8 mouse cellular contexts compared by ENCODE assay signal in the genomic region with DNA sequence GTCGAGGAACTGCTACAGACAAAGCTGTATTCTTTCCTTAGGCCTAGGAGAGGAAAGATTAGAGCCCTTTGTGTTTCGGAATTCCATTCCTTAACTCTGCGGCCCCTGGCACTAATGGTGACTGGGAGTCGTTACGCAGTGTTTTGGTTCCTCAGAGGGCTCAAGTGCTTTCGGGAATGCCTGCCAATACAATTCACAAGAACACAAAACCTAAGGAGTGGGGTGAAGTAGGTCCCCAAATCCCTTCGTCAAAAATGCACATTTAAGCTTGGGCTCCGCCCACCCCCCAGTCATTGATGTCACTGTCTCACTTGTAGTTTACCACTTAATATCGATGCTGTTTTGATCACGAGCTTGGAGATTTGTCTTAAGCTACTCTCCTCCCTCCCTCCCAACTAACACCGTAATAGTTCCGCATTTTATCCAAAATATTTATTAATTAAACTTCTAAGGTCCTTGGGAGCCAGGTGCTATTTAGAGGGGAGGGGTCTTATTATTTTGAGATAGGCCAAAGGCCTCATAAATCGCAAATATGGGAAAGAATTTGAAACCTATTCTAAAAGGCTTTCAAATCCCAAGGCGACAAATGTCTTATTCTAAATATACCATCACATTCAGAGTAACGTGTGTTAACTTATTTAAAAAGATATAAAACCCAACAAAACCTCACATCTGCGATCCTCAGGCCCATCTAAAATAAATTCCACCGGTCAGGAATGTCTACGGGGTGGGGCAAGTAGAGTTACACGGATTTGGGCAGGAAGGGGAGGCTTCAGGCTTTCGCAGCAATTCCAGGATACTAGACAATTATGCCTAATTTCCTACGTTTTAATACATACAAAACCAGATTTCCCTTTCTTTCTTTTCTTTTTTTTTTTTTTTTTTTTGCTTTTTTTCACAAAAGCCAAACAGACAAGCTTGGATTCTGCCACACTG.
DNase-seq lines count a peak whose midpoint lies in the region; ATAC-seq and TF ChIP-seq lines count a peak whose summit lies in the region.

No protein-coding gene starts in this region.

- peak overlapping the region; percentile 95 for H3K9ac ChIP-seq in CH12.LX (ENCODE audit: insufficient read depth, low read depth)
- peak overlapping the region; percentile 79 for H3K9ac ChIP-seq in heart, postnatal 0 days (replicated peaks; ENCODE audit: low read depth, low read length)
- H3K9ac ChIP-seq in liver, embryonic 16.5 days (ENCODE audit: low read depth, low read length): peak overlapping the region; percentile 88

- DNase-seq in CH12.LX (ENCODE audit: extremely low read depth): peak; percentile 24
- DNase-seq in adrenal gland, adult 2 months: peak; percentile 74
- DNase-seq in heart, postnatal 0 days (ENCODE audit: low spot score): peak; percentile 80
- peak; percentile 65 for DNase-seq in kidney, postnatal 14 days
- DNase-seq in neural tube, embryonic 10.5 days (ENCODE audit: extremely low spot score, low spot score): peak; percentile 59
- no peak for DNase-seq in yolk sac, embryonic 10.5 days (ENCODE audit: low spot score)

- TF ChIP-seq CTCF in CH12.LX (conservative IDR thresholded peaks at IDR 0.05 in 1 of 2, IDR thresholded peaks at IDR 0.05 in 1 of 2; ENCODE audit: low read depth in 2 of 2, low read length in 2 of 2): no peak
- TF ChIP-seq CTCF in embryonic fibroblast, embryonic 13.5 days (IDR thresholded peaks at IDR 0.05; ENCODE audit: borderline replicate concordance, insufficient read depth, low read length): no peak
- TF ChIP-seq CTCF in heart, postnatal 0 days (IDR thresholded peaks at IDR 0.05; ENCODE audit: low read depth): no peak

- in situ Hi-C loops in CH12.LX (cut with MboI; ENCODE audit: low pct_ligation_motif_present, low pct_unique_long_range_greater_than_20kb, low sequenced_read_pairs): no loop called here

- peak overlapping the region; percentile 80; the same call in 1 of the 2 replicates for H3K27ac ChIP-seq in CH12.LX (ENCODE audit: insufficient read depth, low read depth)
- H3K27ac ChIP-seq in embryonic fibroblast, embryonic 13.5 days (ENCODE audit: insufficient read depth, low read length): peak overlapping the region; percentile 100
- peak overlapping the region; percentile 99 for H3K27ac ChIP-seq in heart, postnatal 0 days (ENCODE audit: low read depth)
- peak overlapping the region; percentile 97 for H3K27ac ChIP-seq in liver, embryonic 16.5 days (ENCODE audit: low read length)

- dilution Hi-C loops in CH12.LX (cut with MboI; ENCODE audit: extremely low pct_ligation_motif_present, extremely low pct_unique_long_range_greater_than_20kb, low sequenced_read_pairs): no loop called here

- H3K9me3 ChIP-seq in CH12.LX (replicated peaks; ENCODE audit: low read length): no peaks in the 10 kb centered on the region
- H3K9me3 ChIP-seq in heart, postnatal 0 days (replicated peaks; ENCODE audit: control insufficient read depth, low read length): no peaks in the 10 kb centered on the region
- H3K9me3 ChIP-seq in liver, embryonic 16.5 days (replicated peaks; ENCODE audit: control insufficient read depth, low read length): no peaks in the 10 kb centered on the region

- 4% methylated on average over 21 of the region's 21 CpGs for WGBS in heart, postnatal 0 days
- 15% methylated on average over 21 of the region's 21 CpGs for WGBS in liver, embryonic 16.5 days (ENCODE audit: insufficient replicate concordance)

- H3K4me1 ChIP-seq in CH12.LX (ENCODE audit: control insufficient read depth in 1 of 2, insufficient read depth in 2 of 2): peaks cover 0 to 20% of the 10 kb centered on the region in 2 experiments; a peak in 2 of 4 replicates
- peaks cover 15% of the 10 kb centered on the region for H3K4me1 ChIP-seq in embryonic fibroblast, embryonic 13.5 days (ENCODE audit: control insufficient read depth, insufficient read depth, low read length)
- H3K4me1 ChIP-seq in heart, postnatal 0 days (ENCODE audit: control insufficient read depth, insufficient read depth): peaks cover 27% of the 10 kb centered on the region
- peaks cover 6% of the 10 kb centered on the region for H3K4me1 ChIP-seq in liver, embryonic 16.5 days (ENCODE audit: control insufficient read depth, low read depth, low read length)

- no peaks in the 10 kb centered on the region for H3K27me3 ChIP-seq in CH12.LX (replicated peaks)
- no peaks in the 10 kb centered on the region for H3K27me3 ChIP-seq in heart, postnatal 0 days (ENCODE audit: control insufficient read depth, insufficient read depth, low read length)
- H3K27me3 ChIP-seq in liver, embryonic 16.5 days (ENCODE audit: control insufficient read depth, insufficient read depth, low read depth, low read length): no peaks in the 10 kb centered on the region

- TF ChIP-seq RAD21 in CH12.LX (IDR thresholded peaks at IDR 0.05; ENCODE audit: low read depth, low read length): no peak

- peak; percentile 1; the same call in 1 of the 2 replicates for TF ChIP-seq POLR2A in CH12.LX (IDR thresholded peaks at IDR 0.05; ENCODE audit: low read depth, low read length)
- peak; percentile 54; the same call in 1 of the 2 replicates for TF ChIP-seq POLR2A in embryonic fibroblast, embryonic 13.5 days (IDR thresholded peaks at IDR 0.05; ENCODE audit: low read depth, low read length)

- no peak for ATAC-seq in heart, postnatal 0 days (ENCODE audit: insufficient read depth, low read depth)
- no peak for ATAC-seq in liver, embryonic 16.5 days (ENCODE audit: low read depth)

- TF ChIP-seq EP300 in CH12.LX (IDR thresholded peaks at IDR 0.05; ENCODE audit: low read length): no peak
- TF ChIP-seq EP300 in heart, postnatal 0 days (IDR thresholded peaks at IDR 0.05; ENCODE audit: low read depth): no peak

- H3K4me2 ChIP-seq in CH12.LX (ENCODE audit: insufficient read depth, low read depth, poor library complexity, severe bottlenecking): peak overlapping the region; percentile 54
- H3K4me2 ChIP-seq in heart, postnatal 0 days (ENCODE audit: low read depth, low read length): peak overlapping the region; percentile 62
- H3K4me2 ChIP-seq in liver, embryonic 16.5 days (ENCODE audit: low read depth, low read length): peak overlapping the region; percentile 91

- H3K36me3 ChIP-seq in CH12.LX (replicated peaks in 1 of 2; ENCODE audit: control insufficient read depth in 1 of 2, insufficient read depth in 1 of 2, low read length in 1 of 2): no peaks in the 10 kb centered on the region
- no peaks in the 10 kb centered on the region for H3K36me3 ChIP-seq in heart, postnatal 0 days (replicated peaks; ENCODE audit: control insufficient read depth, insufficient read depth, low read length)
- H3K36me3 ChIP-seq in liver, embryonic 16.5 days (ENCODE audit: control insufficient read depth, insufficient read depth): no peaks in the 10 kb centered on the region

- H3K4me3 ChIP-seq in CH12.LX (replicated peaks in 1 of 3; ENCODE audit: low read depth in 2 of 3, low read length in 2 of 3, poor library complexity in 1 of 3): peak overlapping the region; percentile 70 to 80 (median 71)
- peak overlapping the region; percentile 39; the same call in 1 of the 2 replicates for H3K4me3 ChIP-seq in embryonic fibroblast, embryonic 13.5 days (ENCODE audit: insufficient read depth, low read length)
- H3K4me3 ChIP-seq in heart, postnatal 0 days (ENCODE audit: low read depth, low read length): peak overlapping the region; percentile 63
- peak overlapping the region; percentile 77 for H3K4me3 ChIP-seq in liver, embryonic 16.5 days (ENCODE audit: low read depth, low read length)

- peaks cover 3% of the 10 kb centered on the region; the same call in 1 of the 2 replicates for H3K79me2 ChIP-seq in CH12.LX (replicated peaks; ENCODE audit: control insufficient read depth, extremely low read depth, insufficient read depth, poor library complexity, severe bottlenecking)

TF ChIP-seq in CH12.LX, 34 proteins besides CTCF, POLR2A, EP300 and RAD21:
- TF ChIP-seq ZMIZ1 (IDR thresholded peaks at IDR 0.05; ENCODE audit: low read depth, low read length): no peak
- TF ChIP-seq POLR2AphosphoS2 (IDR thresholded peaks at IDR 0.05; ENCODE audit: low read depth, low read length): 0 out of 2 replicates have a peak, but pooled peaks have one; percentile 40
- 0 out of 2 replicates have a peak, but pooled peaks have one; percentile 12 for TF ChIP-seq TBP (conservative IDR thresholded peaks at IDR 0.05; ENCODE audit: low read depth, low read length)
- no peak for TF ChIP-seq IRF4 (IDR thresholded peaks at IDR 0.05; ENCODE audit: low read depth, low read length)
